Mouse (Mus musculus): ENCODE results near the gene Rgs9. TPM values are rescaled to one million over a fixed set of nuclear protein-coding genes. Genes with fewer than 3 reads are reported as not detected.
"Not testable (repeated sequence)": the region's sequence is repeated elsewhere in the genome, so short reads cannot be mapped to it uniquely, and the experiment has no call there.

Rgs9 gene
- 3.7 and 4.9 TPM in 2 replicates for total RNA-seq (2021)
- long read RNA-seq, partial matches to known transcripts: 1 of 3 reads
- long read RNA-seq, other reads (novel, unspliced or antisense): 0 of 3 reads

- DNase-seq: peak; percentile 94
These were observed at the start of gene Rgs9 for GRCm38 (mm10) chr11:109297710-109298375. Gene Rgs9, minus strand, starts transcription at chr11:109298129.

DNA sequence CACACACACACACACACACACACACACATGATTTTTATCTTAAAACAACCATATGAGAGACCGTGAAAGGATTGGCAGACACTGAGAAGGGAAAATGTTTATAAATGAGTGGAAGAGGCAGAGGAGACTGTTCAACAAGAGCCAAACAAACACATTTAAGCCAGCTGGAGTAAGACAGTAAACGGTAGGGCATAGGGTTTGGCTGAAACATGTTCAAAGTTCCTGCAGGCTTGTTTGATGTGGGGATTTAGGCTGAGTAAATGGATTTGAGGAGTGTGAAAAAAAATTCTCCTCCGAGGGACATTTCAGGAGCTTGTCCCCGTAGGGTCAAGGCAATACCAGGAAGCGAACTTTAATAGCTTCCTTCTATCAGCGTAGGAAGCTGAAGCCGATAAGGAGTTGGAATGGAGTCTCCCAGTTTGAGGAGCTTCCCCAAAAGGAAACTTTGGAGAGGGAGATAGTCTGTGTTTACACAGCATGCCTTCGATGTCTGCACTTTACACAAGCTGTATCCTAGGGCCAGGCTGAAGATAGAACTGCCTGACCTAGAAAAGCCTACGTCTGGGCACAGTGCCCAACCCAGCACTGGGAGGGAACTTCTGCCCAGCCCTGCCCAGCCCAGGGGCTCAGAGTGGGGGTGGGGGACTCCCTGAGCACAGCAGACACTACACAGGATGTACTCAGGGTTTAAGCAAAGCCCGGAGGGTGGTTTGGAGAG is 49.5 kb upstream of the Rgs9 start:
- peak; percentile 91 for DNase-seq

DNA sequence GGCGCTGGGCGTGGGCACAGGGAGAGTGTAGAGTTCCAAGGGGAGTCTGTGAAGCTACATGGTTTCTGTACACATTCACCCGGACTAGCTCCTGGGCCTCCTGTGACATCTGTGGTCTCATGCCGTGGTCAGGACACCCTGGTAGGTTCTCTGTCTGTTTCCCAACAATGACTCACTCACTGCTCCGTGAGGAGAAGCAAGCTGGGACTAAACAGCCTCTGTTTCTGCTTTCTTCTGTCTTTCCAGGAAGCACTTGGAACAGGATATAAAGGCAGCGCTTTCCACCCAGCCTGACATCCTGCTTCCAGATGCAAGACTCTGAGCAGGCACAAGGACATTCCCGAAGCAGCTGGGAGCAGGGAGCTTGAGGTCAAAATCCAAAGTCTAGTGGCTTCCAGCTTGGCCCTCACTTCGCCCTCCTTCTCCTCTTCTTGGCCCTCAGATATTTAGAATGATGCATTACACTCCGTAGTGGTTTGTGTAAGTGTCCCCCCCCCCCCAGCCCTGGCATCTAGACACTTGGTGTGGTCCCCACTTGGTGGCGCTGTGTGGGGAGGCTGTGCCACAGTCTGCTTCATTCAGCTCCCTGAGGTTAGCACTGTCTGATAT is 46.2 kb upstream of the Rgs9 start:
- peak; percentile 67 for DNase-seq

GRCm38 (mm10) chr11:109343558-109343957 is 45.6 kb upstream of the Rgs9 start:
- DNase-seq: no peak

DNA sequence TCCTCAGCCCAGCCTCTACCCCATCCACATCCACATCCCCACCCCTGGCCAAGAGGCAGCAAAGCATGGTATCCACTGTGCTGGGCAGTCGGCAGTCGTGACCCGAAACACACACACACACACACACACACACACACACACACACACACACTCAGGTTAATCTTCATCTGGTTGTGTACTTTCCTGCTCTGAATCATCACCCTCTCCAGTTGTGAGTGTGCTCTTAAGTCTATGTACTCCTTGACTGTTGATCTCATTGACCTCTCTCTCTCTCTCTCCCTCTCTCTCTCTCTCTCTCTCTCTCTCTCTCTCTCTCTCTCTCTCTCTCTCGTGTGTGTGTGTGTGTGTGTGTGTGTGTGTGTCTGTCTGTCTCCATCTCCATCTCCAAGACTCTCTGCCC is 44.7 kb upstream of the Rgs9 start:
- not testable (repeated sequence) for DNase-seq

GRCm38 (mm10) chr11:109340541-109340940 is 42.6 kb upstream of the Rgs9 start:
- DNase-seq: no peak

- no peak for DNase-seq
These were observed 41.4 kb upstream of the Rgs9 start for GRCm38 (mm10) chr11:109339155-109339938.

DNA sequence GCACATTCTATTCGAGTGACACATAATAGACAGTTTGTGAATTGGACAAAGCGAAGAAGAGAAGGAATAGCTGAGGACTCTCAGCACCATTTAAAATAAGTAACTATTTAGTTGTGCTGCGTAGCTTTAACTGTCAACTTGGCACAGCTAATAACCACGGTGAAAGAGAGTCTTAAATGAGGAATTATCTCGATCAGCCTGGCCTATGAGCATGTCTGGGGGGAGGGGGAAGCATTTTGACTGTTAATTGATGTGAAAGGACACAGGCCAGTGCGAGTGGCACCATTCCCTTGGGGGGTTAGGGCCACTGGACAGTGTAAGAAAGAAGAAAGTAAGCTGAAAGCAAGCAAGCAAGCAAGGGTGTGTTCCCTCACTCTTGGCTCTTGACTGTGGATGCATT is 38.0 kb upstream of the Rgs9 start:
- no peak for DNase-seq

GRCm38 (mm10) chr11:109334773-109335172 is 36.8 kb upstream of the Rgs9 start:
- no peak for DNase-seq

- peak; percentile 49 for DNase-seq
These were observed 34.8 kb upstream of the Rgs9 start for GRCm38 (mm10) chr11:109332722-109333121.

- DNase-seq: peak; percentile 95
These were observed 33.5 kb upstream of the Rgs9 start for GRCm38 (mm10) chr11:109331424-109331824.

DNA sequence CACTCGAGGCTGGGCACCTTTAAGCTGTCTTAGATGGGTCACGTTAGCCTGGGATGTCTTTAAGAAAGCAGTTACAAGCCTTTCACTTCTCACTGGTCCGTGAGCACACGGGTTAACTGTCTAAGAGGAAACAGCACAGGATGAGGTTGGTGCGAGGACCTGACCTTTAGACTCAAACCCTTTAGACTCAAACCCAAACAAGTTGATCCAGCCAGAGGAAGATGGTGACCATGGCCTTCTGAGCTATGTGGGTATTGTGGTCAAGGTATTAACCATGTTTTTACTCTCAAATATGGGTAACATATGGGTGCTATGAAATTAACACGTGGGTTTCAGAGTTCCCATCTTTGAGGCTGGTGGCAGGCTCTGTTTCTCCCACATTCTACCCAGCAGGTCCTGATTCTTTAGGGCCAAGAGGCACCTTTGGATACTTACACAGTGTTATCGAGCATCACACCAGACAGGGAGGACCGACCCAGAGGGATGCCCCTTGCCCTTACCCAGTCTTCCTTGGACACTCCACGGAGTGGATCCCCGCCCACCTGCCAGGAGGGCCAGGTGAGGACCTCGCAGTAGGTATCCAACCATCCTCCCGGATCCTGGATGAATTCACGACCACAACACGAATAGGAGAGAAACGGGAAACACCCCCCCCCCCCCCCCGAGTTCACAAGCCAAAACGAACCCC is 32.9 kb upstream of the Rgs9 start:
- no peak for DNase-seq

DNA sequence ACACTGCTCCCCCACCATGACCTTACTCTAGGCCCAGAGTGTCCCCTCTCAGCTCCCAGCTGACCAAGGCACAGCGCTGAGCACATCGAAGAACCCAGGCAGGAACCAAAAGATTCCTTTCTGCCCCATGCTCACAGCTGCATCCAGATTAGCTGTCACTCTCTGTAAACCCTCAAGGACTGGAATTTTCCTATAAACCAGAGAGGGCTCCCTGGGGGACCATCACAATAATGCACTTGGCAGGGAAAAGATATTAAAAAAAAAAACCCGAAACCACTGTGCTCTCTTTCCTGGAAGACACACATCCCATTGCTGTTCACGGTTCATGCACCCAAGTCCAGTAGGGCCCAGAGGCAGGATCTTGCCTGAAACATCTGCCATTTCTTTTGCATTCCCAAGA is 31.4 kb upstream of the Rgs9 start:
- DNase-seq: no peak

GRCm38 (mm10) chr11:109327952-109328351 is 30.0 kb upstream of the Rgs9 start:
- no peak for DNase-seq

- DNase-seq: no peak
These were observed 29.5 kb upstream of the Rgs9 start for GRCm38 (mm10) chr11:109327381-109327780.

- DNase-seq: no peak
These were observed 28.3 kb upstream of the Rgs9 start for GRCm38 (mm10) chr11:109326270-109326669.

GRCm38 (mm10) chr11:109320361-109320933 is 22.5 kb upstream of the Rgs9 start:
- no peak for DNase-seq

- no peak for DNase-seq
These were observed 22.0 kb upstream of the Rgs9 start for GRCm38 (mm10) chr11:109319946-109320345.

GRCm38 (mm10) chr11:109319471-109319870 is 21.5 kb upstream of the Rgs9 start:
- DNase-seq: no peak

GRCm38 (mm10) chr11:109316921-109317320 is 19.0 kb upstream of the Rgs9 start:
- DNase-seq: peak; percentile 48

DNA sequence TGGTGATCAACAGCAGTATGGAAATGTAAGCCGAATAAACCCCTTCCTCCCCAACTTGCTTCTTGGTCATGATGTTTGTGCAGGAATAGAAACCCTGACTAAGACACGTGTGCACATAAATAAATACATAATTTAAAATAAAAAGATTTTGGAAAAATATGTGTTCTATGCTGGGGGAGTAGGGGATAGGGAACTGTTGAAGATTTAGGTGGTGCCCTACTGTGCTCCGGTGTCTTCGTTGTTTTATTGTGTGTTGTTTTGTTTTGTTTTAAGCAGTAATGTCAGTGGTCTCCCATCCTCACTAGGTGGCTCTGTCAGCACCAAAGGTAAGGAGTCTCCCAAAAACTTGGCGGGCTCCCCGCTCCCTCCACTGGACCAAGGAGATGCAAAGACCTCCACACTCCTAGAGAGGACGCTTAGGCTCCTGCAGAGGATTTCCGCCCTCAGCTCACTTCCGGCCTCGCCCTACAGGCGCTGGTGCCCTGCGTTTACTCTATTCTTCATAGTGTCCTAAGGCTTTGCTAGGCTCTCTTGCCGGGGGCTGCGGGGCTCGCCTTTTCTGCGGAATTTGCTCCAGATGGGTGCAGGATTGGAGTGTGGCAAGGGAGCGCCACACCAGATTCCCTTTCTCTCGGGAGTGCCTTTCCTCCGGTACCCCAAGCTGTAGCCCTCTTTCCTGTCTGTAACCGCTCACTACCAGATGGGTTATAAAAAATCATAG is 14.1 kb upstream of the Rgs9 start:
- DNase-seq: peak; percentile 76

Measured in adrenal gland, postnatal 25 days (tissue).